Mouse (Mus musculus) mature B cell (primary cell): ENCODE data around the gene Sgms1.
"Not testable (repeated sequence)": the region's sequence is repeated elsewhere in the genome, so short reads cannot be mapped to it uniquely, and the experiment has no call there.

ENCODE experiments used
- in situ Hi-C: fragments of 300-500 bp; cut with MboI; formaldehyde crosslinking; loops from 2 replicates; pipeline ENCODE4 v1.14.3; 2019

The Sgms1 gene

DNA sequence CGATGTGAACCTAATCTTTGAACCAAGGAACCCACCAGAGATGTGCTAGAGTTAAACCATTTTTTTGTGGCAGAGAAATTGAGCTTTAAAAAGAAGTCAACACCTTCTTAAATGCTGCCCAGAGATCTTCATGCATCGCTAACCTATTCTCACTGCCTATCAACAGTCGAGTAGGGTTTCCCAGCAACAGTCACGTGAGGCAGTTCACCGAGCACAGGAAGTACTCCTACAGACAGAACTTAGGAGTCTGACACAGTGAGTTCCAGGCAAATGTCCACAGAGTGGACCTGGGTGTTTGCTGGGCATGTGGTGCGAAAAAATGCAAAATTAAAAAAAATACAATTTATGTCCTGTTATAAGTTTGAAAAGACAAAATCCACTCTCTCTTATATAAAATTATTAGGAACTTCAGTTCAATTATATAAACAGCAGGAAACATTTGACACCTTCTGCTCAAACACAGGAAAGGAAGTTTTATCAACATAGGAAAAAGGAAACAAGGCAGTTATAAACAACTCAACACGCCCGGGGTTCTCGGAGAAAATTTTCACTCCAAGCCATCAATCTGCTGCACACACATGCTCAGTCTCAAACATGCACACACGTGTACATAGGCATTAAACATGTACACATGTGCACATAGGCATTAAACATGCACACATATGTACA lies 64.3 kb downstream of the Sgms1 start:
- in situ Hi-C loops: no loop called here

DNA sequence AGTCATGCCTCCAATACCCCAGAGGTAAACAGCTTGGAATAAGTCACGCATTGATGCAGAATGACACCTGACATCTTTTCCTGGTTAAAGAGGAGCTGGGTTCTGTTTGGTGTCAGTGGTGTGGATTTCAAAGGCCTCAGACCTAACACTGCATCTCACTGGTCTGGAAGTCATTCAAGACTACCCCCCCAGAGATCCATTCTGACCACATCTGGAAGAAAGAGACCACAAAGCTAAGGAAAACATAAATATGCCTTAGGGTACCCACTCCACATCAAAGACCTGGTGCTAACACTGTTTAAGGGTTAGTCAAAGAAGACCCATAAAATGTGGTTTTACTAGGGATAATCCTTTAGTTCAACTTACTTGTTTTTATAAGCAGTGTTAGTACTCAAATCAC lies 65.0 kb downstream of the Sgms1 start:
- in situ Hi-C loops: no loop called here

DNA sequence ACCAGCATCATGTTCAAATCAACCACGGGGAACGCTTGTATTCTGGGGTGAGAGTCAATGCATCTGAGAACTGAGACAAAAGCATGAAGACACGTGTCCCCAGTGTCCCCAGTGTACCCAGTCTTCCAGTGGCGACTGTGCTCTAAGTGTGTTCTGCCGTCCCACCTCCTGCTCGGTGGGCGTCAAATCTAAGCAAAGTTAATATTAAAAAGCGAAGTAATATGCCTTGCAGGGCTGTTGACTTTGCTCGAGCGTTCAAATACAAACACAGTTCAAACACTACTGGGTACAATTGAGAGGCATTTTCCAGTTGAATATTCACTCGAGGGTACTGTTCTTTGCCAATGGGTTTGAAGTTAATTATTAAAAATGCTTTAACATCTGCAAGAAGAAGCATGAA lies 66.4 kb downstream of the Sgms1 start:
- in situ Hi-C loops: no loop called here

DNA sequence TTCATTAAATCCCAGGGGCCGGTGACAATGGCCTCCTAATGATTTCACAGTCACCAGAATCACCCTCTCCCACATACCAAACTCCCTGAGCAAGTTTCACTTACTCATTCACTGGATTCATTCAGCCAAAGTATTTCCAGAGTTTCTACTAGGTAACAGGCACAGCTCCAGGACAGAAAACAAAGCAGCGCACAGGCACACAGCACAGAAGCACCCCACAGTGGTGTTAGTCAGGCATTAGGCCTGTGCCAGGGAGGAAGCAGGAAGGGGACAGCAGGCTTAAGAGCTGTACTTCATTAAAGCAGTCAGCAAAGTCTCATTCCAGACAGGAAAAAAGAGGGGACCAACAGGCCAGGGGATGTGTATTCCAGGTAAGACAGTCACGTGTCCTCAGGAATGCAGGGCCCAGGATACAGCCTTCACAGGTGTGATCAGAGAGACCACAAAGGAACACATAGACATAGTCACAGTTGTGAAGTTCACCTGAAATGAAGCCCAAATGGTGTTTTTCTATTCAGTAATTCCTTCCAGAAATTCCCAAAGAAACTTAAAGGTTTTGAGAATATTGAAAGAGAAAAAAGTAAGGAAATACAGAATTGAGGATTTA lies 67.0 kb downstream of the Sgms1 start:
- in situ Hi-C loops: no loop called here

DNA sequence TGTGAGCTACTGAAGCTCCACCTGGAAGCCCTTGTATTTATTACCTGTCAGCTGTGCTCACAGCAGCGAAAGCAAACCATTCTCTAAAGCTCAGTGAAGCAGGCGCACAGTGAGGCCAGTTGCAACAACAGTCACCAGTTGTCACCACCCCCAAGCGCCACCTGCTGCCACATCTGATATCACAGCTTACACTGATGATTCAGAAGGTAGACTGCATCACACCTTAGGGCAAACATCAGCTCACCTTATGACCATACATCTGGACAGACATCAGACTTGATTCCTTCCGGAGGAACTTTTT lies 69.2 kb downstream of the Sgms1 start:
- in situ Hi-C loops: no loop called here

DNA sequence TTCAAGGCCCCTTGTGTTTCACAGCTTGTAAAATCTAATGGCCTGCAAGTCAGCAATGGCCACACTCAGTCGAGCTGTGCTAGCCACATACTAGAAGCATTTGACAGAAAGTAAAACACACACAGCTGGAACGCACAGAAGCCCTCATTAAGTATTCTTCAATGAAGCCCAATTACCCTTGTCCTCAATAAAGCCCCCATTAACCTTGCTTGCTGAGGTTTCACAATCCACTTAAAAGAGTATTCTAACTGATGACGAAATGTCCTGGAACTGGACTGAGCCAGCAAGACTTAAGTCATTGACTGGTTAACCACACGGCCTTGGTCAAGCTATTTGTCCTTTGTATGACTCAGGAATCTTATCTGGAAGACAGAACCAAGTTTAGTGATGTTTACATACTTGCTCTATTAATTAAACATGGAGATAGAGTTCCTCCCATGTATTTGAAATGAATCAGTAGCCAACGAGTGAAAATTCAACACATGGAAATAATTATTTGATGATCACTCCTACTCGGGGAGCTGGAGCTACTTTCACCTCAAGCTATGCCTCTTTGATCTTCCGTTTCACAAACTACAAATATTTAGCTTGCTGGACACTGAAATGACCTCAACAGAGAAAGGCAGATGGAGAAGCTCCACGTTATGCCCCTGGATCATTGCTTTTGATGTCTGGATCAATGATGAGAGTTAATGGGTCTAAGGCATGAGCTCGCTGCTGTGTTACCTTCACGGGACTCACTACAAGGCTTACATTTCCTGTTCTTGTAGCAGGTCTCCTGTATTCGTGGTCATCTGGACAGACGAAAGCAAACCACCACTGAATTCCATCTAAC lies 69.8 kb downstream of the Sgms1 start:
- in situ Hi-C loops: no loop called here

DNA sequence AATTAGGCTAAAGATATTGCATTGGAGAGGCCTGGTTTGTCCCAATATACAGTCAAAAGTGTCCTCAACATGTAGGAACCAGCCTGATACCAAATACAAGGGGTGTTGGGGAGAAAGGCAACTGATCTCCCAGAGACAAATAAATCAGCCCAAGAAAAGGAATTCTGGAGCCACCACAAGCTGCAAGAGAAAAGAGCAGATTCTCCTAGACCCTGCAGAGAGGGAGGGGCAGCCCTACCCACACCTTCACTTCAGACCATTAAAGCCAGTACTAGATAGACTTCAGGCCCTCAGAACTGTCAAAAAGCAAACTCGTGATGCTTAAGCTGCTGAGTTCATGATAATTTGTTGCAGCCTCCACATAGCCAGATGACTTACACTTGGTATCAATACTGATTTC lies 70.5 kb downstream of the Sgms1 start:
- in situ Hi-C loops: no loop called here

DNA sequence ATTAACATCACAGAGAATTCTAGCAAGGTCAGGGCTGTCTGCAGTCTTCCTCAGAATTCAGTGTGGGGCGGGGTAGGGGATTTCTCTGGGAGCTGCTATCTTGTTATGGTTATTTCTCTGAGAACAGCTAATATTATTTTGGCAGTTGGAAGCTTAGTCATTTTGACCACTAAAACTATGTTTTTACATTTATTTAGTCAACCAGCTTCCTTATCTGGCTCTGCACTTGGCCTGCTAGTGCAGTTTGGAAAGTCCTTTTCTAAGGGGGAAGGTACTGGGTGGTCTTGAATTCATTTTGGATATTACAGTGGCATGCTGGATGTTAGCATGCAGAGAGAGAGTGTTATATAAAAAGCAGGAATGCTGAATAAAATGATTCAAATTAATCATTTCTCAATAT lies 72.2 kb downstream of the Sgms1 start:
- in situ Hi-C loops: not testable (repeated sequence)

DNA sequence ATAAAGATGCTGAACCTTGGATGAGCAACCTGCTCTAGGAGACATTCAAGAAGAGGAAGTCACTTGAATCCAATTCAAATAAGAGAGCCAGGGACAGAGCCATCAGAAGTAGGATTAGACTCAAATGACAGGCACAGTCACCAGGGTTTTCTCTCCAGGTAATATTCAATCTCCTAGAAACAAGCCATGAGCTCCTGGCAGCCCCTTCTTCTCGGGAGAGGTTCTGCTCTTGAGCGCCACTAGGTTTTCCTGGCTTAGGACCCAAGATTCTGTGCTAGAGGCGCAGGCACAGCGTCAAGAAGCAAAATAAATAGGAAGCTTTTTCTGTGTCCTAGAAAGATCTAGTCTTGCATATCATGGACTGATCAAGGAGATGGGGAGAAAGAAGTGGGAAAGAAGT lies 76.2 kb downstream of the Sgms1 start:
- in situ Hi-C loops: no loop called here

DNA sequence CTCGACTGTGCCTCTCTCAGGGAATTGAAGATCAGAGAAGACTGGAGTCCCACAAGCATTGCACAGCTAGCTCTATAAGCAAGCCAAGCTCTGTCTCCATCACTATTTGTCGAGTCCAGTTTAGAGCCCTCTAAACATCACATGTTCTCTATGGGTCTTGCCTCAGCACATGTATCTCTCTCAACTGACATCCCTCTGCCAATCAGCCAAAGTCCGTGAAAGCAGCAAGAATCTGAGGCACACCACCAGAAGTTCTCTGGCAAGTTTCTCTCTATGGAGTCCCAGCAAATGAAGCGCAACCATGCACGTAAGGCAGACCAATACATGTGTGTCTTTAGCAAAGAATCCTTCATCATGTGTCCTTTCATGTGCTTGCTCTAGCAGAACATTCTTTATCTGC lies 77.8 kb downstream of the Sgms1 start:
- in situ Hi-C loops: no loop called here

DNA sequence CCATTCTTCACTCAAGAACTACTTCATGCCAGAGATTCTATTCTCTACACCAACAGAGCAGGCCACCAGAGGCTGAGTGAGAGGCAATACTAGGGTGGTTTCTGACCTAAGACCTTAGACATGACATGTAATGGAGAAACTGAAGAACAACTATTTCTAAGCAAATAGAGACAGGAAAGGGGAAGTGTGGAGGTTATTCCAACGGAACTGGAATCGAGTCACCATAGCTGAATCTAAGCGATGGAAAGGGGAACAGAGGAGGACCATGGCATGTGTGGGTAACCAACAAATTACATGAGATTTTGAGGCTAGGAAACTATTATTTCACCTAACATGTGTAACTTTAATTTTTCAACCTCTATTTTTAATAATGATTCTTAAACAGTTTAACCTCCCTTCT lies 78.5 kb downstream of the Sgms1 start:
- in situ Hi-C loops: no loop called here

DNA sequence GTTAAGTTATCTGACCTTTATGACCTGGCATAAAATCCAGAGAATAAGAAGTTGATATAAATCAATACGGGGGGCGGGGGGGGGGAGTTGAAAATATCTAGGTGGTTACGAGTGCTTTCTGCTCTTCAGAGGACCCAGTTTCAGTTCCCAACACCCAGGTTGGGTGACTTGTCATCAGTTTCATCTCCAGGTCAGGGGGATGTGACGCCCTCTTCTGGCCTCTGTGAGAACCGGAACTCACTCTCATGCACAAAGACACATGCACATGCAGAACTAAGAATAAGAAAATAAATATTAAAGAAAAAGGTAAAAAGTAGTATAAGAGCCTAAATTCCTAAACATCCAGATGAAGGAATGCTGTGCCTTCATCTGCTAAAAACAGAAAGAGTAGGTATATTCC lies 79.0 kb downstream of the Sgms1 start:
- in situ Hi-C loops: no loop called here

DNA sequence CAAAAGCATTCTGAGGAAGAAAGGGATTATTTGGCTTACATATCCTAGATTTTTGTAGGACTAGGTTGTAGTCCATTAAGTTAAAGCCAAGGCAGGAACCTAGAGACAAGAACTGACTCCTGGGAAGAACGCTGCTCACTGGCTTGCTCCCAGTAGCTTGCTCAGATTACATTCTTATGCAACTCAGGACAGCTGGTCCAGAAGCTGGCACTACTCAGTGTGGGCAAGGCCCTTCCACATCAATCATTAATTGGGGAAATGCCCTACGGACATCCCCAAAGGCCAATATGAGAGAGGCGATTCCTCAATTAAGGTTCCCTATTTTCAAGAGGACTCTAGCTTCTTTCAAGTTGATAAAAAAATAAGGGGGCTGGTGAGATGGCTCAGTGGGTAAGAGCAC lies 80.2 kb downstream of the Sgms1 start:
- in situ Hi-C loops: no loop called here

DNA sequence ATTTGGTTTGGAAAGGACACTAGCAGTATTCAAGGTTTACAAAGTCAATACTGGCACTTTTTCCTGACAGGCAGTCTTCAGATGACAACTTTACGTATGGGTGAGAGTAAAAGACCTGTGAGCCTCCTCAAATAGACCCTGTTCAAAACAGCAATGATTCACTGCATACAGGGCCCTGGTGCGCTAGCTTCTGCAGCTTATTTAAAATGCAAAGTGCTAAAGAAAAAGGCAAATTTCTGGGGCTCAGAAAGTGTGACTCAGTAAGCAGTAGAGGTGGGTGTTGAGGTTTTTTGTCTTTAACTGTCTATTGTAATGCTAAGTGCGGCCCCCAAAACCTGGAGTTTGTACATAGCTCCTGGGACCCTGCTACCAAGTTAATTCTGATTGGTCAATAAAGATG lies 81.2 kb downstream of the Sgms1 start:
- in situ Hi-C loops: no loop called here

DNA sequence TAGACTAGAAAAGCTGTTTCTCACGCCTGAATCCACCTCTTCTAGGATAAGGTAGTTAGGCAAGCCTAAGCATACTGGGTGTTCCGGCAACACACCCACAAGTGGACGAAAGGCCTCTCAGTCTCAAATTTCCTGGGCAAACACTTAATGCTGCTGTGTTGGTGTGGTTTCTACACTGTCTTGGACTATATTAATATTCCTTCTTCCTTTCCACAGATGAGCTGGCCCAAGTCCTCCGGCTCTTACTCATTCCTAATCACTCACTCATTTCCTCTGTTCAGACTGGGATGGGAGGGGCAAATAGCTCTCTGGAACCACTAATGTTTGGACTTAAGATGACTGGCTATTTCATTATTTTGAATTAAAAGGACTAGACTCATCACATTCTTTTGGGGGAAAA lies 84.6 kb downstream of the Sgms1 start:
- in situ Hi-C loops: no loop called here

DNA sequence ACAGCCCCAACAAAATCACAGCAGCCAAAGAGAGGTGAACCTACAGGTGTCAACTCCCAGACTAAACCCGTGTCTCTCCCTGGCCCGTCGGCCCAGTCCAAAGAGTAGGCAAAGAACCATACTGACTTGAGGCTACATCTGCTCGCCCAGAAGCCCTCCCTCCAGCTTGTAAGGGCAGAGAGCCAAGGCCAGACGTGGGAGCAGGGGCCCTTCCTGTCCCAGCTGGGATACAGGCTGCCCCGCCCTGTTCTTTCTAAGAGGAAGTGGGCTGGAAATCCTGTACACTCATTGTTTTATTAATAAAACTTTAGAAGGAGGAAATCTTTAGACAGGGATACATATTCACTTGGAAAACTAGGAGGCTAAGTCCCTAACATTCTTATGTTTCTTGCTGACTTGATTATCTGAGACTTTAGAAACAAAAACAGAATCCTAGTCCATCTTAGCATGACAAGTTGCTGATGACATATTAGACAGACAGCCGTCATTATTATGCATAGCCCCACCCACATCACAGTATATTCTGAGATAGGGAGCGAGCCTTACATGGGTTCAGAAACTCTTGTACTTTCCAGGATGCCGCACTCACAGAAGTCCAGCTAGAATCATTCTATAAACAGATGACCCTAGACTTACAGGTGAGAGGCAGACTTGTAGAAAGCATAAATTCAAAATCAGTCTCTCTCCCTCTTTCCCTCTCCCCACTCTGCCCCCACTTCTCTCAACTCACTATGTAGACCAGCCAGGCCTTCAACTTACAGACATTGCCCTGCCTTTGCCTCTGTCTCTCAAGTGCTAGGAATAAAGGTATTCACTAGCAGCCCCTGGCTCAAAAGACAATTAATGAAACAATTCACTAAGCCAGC lies 85.3 kb downstream of the Sgms1 start:
- in situ Hi-C loops: no loop called here

DNA sequence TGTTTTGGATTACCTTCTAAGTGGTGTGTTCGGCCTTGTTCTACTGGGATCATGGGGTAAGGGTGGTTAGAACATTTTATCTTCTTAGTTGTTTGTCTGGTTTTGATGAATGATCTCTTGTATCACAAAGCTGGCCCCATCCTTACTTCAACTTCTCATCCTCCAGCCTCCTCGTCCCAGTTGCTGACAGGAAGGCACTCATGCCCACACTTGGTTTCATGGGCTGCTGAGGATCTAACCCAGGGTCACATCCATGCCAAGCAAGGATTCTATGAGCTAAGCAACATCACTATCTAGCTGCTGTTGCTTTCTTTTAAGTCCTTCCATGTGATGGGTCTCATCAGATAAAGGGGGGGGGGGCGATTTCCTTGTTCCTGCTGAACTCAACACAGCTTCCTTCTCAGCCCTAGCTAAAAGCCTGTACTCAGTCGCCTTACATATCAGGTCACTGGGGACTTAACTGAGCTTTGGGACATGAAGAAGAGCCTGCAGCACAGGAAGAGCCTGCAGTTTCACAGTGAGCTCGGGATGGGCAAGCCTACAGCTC lies 86.6 kb downstream of the Sgms1 start:
- in situ Hi-C loops: no loop called here

DNA sequence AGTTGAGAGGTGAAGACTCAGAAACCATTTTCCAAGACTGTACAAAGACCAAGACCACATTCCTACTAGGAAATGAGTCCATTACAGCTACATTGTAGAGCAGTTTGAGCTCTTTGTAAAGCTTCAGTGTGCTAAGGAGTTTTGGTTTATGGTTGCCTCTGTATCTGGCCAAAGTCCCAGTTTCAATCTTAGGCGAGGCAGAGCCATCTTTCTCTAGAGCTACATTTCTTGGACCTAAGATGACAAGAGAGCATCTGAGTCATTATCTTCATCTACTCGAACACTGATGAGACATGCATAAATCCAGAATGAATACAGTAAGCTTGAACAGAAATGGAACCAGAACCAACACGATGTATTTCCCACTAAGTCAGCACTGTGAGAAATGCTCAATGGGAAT lies 87.9 kb downstream of the Sgms1 start:
- in situ Hi-C loops: no loop called here

DNA sequence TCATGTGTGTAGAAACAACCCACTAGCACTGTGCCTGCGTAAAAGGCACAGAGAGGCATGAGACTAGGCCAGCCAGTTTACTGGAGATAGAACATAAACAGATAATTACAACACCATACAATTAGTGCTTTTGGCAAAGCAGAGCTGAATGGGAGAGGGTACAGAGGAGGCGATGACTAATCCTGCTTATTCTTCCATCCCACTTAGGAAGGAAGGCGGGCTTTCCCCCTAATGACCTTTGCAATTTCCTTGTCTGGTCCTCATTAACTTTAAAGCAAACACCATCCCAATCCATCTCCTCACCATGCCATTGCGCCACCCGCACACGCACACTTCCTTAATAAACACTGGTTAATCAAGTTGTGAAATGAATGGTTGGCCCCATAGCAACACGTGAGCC lies 91.3 kb downstream of the Sgms1 start:
- in situ Hi-C loops: no loop called here

DNA sequence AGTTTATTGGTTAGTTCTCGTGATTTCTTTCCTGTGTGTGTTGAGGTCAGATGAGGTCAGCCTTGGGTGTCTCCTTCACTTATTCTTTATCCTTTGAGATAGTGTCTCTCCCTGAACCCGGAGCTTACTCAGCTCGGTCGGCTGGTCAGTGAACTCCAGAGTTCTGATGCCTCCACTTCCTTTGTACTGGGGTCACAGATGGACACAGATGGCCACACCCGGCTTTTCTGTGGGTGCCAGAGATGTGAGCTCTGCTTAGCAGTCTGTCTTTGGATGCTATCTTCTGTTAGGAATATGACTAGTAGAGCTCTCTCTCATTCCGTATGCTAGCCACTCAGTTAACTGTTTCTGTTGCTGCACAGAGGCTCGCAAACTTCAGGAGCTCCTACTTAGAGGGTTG lies 92.7 kb downstream of the Sgms1 start:
- in situ Hi-C loops: no loop called here

DNA sequence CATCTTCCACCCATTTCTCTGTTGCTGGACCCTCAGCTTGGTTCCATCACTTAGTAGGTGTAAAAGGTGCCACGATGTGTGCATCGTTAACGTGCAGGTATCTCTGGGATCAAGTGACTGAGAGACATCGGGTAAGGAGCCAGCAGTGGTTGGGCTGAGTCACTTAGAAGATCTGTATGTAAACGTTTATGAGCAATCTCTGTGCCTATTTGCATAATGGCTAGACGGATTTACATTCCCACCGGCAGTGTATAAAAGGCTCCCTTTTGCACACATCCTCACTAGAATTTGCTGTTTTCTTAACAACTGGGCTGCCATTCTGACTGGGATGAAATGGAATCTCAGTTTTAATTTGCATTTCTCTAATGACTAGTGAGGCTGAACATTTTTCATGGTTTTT lies 93.9 kb downstream of the Sgms1 start:
- in situ Hi-C loops: no loop called here
